Mouse (Mus musculus) liver, adult (tissue): ENCODE data around the gene Lrrc46.

ENCODE experiments used
- GATA4 ChIP-seq: IDR thresholded peaks from 2 replicates; pipeline ENCODE4 v1.6.1; 2014; ENCODE audit warnings: mild to moderate bottlenecking, low read length; ENCODE audit not compliant: insufficient replicate concordance

The Lrrc46 gene

GRCm38 (mm10) chr11:97041022-97041899 is at the start of gene Lrrc46, which contains the start of gene Mrpl10:
Gene Lrrc46, minus strand, starts transcription at chr11:97041407.
Gene Mrpl10, plus strand, starts transcription at chr11:97041560.
- TF ChIP-seq GATA4, result peak; percentile 56; the same call in 1 of the 2 replicates

GRCm38 (mm10) chr11:97086365-97086764 is 45.2 kb upstream of the Lrrc46 start:
- no peak for TF ChIP-seq GATA4

DNA sequence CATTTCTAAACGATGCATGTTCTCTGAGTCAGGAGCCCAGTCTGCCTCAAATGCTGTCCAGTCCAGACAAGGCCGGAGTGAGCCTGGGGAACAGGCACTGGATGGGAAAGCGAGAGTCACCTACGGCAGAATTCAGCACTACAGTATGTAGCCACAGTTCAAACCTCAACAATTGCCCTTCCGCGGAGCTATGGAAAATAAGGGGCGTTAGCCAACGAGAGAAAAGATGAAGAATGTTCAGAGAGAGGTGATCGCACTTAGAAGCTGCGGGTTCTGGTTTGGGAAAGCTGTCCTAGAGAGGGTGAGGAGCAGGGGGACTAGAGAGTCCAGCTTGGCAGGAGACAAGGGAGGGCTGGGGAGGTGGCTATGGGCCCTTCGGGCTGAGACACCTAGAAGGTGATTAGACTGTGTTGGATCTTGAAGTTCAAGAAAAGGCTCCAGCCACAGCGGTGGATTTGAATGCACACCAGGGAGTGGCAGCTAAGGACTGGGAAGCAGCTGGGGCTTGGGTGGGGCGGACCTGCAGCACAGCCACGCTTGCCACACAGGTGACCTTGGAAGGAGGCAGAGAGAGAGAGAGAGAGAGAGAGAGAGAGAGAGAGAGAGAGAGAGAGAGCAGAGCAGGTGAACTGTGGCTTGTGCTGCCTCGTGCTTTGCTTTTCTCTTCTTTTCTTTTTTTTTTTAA is 43.8 kb upstream of the Lrrc46 start:
- no peak for TF ChIP-seq GATA4

DNA sequence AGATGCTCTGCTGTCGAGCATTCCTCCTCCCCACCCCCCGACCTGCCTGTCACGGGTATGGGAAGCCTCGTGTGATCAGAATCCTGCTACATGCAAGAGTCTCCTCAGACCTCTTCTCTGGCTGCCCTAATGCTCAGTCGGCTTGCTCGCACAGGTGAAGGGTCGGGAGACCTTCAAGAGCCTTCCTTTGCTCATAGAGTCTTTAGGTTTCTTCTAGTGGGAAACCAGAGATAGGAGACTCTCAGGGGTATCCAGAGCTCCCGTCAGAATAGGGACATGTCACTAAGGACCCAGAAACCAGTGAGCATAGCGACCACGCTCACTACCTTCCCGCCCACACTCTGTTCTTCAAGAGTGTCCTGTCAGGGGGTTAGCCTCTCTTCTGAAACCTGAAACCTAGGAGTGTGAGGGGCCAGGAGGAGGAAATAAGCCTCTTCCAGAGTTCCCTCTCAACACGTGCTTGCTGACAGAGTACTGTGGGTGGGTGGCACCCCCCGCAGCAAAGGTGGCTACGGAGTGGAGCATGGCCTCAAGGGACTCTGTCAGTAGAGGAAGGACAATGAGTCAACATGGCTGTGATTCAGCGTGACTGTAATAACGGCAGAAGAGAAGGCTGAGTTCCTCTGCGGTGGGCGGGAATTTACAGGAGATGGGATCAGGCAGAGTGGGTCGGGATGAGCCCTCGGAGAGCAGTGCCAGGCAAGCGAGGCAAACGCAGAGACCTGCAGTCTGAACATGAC is 42.4 kb upstream of the Lrrc46 start:
- TF ChIP-seq GATA4, result no peak

- TF ChIP-seq GATA4, result no peak
These were observed 41.8 kb upstream of the Lrrc46 start for GRCm38 (mm10) chr11:97082977-97083376.

- TF ChIP-seq GATA4, result no peak
These were observed 39.1 kb upstream of the Lrrc46 start for GRCm38 (mm10) chr11:97080291-97080690.

DNA sequence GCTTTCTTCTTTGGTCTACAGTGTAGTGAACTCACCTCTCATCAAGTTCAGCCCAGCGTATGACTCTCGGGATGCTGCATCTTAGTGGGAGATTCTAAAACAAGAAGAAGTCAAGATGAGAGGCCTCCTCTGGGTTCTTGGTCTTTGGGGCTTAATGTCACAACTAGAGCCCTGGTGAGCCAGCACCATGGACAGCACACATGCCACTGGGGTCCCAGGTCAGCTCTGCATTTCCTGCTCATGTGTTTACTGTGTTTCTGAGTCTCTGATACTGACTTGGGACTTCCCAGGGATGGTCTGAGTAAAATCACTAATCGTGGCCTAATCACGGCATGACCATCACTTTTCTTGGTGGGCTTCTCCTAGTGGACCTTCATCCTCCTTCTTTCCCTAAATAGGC is 37.5 kb upstream of the Lrrc46 start:
- no peak for TF ChIP-seq GATA4

DNA sequence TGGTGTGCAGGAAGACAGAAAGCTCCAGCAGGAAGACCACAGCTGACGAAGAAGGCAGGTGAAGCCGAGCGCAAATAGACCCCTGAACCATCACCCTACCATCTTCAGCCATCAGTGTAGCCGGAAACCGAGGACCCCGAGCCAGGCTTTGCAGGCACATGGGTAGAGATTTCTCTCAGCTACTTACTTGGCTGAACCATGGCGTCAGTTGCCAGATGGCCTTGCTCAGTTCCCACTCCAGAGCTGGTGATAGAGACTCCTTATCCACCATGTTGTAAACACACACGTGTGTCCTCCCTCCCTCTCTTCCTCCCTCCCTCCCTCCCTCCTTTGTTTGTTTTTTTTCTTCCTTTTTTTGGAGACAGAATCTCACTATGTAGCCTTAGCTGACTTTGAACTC is 33.0 kb upstream of the Lrrc46 start:
- TF ChIP-seq GATA4, result no peak

- no peak for TF ChIP-seq GATA4
These were observed 31.3 kb upstream of the Lrrc46 start for GRCm38 (mm10) chr11:97072533-97072932.

DNA sequence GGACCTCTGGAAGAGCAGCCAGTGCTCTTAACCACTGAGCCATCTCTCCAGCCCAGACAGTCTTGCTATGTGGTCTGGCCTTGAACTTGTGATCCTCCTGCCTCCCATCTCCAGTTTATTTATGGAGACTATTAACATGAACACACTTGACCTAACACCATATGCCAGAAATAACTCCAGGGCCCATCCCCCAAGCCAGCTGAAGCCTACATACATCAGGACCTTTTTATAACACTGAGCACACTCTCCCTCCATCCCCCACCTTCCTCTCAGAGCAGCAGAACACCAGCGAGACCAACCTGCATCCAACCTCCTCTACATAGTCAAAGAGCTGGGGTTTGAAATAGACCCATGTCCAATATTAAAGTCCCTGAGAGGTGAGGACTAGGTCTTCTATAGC is 29.9 kb upstream of the Lrrc46 start:
- TF ChIP-seq GATA4, result no peak

- TF ChIP-seq GATA4, result no peak
These were observed 28.6 kb upstream of the Lrrc46 start for GRCm38 (mm10) chr11:97069770-97070169.

GRCm38 (mm10) chr11:97069333-97069732 is 28.1 kb upstream of the Lrrc46 start:
- no peak for TF ChIP-seq GATA4

GRCm38 (mm10) chr11:97066656-97067360 is 25.6 kb upstream of the Lrrc46 start:
- TF ChIP-seq GATA4, result no peak

DNA sequence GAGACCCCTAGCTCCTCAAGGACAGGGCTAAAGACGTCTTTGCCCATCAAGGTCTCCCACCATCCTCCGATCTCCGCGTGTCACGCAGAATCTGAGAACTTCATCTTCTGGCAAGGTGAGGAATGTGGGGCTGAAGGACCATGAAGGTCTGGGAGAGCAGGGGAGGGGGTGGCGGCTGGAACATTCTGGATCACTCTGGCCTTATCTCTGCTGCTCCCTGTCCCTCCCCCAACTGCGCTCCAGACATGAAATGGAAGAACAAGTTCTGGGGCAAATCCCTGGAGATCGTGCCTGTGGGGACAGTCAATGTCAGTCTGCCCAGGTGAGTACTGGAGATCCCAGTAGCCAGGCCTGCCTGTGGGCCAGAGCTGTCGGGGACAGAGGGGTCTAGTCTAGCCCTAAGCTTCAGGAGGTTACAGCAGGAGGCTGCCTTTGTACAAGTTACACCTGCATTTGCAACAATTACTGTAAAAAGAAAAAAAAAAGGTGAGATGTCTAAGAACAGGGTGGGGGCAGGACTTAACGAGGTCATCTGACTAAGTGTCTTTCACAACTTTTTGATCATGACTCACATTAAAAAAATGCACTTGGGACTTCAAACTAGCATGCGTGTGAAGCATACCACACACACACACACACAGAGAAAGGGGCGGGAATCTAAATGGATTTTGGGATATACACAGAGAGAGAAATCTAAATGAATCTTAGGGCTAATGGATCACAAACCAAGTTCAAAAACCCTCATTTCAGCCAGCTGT is 24.5 kb upstream of the Lrrc46 start:
- no peak for TF ChIP-seq GATA4

GRCm38 (mm10) chr11:97063921-97064295 is 22.7 kb upstream of the Lrrc46 start:
- no peak for TF ChIP-seq GATA4
